Mouse (Mus musculus): ENCODE measurements around the gene Rhoa. TPM values are rescaled to one million over a fixed set of nuclear protein-coding genes. Genes with fewer than 3 reads are reported as not detected.
"Not testable (repeated sequence)": the region's sequence is repeated elsewhere in the genome, so short reads cannot be mapped to it uniquely, and the experiment has no call there.

The Rhoa gene
- 100 to 1,000 TPM; 272 TPM for total RNA-seq (2021)
- long read RNA-seq, experiment 1, transcript Rhoa-201 (6 exons, 2,197 nt) = major isoform, 117 of 143 reads
- long read RNA-seq, experiment 1, partial matches to known transcripts = 2 of 143 reads
- long read RNA-seq, experiment 1, other reads (novel, unspliced or antisense) = 19 of 143 reads
- long read RNA-seq, experiment 2, transcript Rhoa-201 (6 exons, 2,197 nt) = major isoform, 147 of 171 reads
- long read RNA-seq, experiment 2, partial matches to known transcripts = 4 of 171 reads
- long read RNA-seq, experiment 2, other reads (novel, unspliced or antisense) = 19 of 171 reads

DNA sequence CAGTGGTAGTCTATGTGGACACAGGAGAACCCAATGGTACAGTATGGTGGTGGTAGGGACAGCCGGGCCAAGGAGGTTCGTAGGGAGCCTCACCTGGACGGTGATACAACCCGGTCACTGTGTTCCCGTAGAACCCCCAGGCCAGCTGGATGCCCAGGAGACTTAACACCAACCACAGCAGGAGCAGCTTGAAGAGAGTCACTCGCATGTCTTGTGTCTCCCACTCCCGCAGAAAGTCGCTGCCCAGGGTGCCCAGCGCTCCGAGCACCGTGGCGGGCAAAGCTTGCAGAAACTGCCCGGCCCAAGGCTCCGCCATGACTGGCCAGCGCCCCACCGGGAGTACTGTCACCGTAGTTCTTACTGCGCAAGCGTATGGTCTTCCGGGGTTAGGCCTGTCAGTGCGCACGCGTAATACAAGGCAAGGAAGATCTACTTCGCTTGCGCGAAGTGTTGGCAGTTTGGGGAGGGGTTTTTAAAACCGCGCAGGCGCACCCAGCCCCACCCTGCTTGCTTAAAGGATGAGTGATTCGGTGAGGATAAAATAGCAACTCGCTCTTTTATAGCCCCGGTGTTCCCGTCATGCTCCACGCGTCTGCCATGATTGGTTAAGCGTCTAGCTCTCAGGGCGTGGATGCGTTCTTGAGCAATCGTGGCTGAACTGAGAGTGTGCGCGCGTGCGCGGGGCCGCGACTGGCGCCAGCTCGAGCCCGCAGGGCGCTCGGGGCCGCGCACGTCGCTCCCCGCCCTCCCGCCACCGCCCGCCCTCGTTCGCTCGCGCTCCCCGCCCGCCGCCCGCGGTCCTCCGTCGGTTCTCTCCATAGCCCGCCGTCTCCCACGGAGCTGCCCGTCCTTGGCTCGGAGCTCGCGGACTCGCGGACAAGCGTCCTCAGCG lies at the start of gene Rhoa, which contains the start of gene Tcta:
Rhoa (plus strand) TSS at position 501 of the 892 bp plus-strand sequence.
Tcta (minus strand) TSS at position 532 of the 892 bp plus-strand sequence.
- peak; percentile 91 to 96 for DNase-seq (ENCODE audit: low spot score in 2 of 2)

DNA sequence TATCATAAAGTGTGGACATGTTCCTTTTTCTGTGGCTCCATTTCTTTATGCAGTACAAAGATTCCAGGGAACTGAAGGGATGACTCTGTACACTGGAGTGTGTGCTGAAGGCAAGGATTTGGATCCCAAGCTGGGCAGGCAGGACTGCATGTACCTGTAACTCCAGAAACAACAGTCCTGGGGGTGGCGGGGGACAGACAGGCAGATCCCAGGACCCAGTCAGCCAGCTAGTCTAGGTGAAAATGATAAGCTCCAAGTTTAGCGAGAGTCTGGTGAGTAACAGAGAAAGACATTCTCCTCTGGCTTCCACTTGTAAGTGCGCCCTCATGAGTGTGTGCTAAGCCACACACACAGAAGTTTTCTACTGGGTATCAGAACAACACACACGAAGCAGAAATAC lies 45.4 kb upstream of the Rhoa start:
- no peak for DNase-seq (ENCODE audit: low spot score in 2 of 2)

DNA sequence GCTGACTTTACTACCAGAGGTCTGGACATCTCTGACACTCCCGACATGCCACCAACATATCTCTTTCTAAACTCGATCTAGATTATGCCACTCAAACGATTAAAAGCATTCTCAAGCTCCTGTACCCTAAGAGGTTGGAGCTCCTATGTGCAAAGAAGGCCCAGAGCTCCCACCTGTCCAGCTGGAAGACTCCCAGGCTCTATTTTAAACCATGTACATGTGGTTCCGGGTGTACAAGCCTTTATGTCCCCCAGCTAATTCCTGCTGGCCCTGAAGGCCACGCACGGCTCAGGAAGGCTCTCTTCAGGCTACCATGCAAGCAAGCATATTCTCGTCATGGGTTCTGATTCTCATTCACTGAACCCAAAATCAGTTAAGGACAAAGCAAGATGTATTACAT lies 44.1 kb upstream of the Rhoa start:
- no peak for DNase-seq (ENCODE audit: low spot score in 2 of 2)

DNA sequence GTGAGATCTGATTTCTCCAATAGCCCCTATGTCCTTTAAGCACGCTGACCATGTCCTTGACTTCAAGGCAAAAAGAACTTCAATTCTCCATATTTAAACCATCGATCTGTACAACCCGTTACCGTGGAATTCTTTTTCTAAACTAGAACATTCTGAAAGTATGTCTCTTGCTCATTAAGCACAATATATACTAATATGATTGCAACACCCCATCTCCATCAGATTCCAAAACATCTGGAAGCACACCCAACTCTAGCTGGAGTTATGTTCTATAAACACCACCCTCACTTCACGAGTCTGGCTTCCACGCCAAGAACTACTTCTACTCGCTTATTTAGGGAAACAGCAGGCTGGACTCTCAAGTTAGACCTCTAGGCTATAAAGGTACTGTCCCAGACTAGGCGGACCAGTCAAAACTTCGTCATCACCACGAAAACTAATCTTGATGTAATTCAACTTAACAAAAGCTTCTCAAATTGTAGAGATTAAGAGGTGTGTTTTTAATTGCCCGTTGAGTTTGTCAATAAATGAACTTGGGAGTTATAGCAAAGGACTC lies 43.4 kb upstream of the Rhoa start:
- peak in 1 of 2 experiments; percentile 17 for DNase-seq (ENCODE audit: low spot score in 2 of 2)

DNA sequence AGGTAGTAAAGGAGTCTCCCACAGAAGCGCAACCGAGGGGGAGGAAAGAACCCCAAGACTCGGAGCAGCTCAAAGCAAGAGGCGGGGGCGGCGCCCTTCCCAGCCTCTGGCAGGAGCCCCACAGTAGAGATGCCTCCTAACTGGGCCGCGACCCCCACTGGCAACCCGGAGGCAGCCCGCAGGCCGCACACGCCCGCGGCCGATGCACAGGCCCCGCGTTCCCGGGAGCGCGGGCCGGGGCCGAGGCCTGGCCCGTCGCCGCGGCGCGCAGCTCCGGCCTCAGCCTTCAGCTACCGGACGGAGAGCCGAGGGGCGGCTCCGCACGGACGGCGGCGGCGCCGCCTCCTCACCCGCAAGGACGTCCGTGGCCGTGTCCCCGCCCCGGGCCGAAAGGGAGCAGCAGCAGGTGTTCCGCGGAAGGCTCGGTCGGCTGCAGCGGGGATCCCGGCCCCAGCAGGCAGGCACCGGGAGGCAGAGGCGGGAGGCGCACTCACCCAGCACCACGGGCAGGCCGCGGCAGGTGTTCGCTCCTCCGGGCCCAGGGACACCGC lies 42.7 kb upstream of the Rhoa start:
- DNase-seq (ENCODE audit: low spot score in 2 of 2) = peak in 1 of 2 experiments; percentile 50

DNA sequence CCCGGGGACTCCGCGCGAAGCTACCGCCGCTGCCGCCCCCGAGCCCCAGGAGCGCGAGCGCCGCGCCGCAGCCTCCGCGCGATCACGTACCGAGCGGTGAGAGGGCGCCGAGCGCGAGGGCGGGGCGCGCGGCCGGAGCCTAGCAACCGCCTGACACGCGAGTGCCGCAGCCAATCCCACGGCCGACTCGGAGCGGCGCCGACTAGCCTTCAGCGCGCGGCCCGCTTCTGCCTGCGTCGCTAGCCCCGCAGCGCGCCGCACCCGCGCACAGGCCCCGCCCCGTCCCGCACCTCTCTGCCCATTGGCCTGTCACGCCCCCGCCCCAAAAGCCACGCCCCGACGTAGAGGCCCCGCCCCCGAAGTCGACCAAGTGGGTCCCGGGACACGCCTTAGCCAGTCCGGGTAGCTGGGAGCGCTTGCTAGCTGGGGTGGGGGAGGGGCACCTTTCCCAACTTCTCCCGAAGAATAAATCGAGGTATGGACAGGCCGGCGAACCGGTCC lies 42.2 kb upstream of the Rhoa start, which contains the start of gene Dag1:
Dag1 (minus strand) TSS at position 269 of the 501 bp plus-strand sequence.
- DNase-seq (ENCODE audit: low spot score in 2 of 2) = peak; percentile 100

DNA sequence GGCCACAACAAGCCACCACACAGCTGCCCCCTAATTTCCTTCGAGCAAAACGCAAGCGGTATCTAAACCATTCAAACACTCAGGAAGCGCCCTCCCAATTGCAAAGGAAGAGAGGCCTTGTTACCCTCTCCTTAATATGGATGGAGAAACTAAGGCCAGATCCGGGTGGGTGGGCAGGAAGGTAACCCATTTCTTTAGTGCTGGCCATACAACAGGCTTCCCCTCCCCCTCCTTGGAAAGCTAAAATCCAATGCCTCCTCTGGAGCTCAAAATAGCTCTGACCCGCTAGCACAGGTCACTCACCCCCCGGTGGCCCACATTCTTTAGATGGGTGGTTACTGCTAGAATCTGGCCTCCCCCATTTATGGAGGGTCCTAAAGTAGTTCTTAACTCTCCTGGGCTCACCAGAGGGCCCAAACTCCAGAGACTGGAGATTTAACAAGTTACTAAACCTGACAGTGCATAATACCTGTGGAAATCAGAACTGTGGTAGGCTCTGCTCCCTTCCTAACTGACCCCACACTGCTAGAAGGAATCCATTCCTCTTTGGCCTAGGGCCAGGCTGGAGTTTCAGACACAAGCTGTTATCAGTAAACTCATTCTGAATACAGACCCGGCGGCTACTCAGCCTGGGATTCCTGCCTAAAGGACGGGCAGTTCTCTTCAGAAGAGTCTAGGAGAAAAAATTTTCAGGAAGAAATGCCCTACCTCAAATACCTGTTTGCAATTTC lies 41.6 kb upstream of the Rhoa start:
- peak in 1 of 2 experiments; percentile 46 for DNase-seq (ENCODE audit: low spot score in 2 of 2)

DNA sequence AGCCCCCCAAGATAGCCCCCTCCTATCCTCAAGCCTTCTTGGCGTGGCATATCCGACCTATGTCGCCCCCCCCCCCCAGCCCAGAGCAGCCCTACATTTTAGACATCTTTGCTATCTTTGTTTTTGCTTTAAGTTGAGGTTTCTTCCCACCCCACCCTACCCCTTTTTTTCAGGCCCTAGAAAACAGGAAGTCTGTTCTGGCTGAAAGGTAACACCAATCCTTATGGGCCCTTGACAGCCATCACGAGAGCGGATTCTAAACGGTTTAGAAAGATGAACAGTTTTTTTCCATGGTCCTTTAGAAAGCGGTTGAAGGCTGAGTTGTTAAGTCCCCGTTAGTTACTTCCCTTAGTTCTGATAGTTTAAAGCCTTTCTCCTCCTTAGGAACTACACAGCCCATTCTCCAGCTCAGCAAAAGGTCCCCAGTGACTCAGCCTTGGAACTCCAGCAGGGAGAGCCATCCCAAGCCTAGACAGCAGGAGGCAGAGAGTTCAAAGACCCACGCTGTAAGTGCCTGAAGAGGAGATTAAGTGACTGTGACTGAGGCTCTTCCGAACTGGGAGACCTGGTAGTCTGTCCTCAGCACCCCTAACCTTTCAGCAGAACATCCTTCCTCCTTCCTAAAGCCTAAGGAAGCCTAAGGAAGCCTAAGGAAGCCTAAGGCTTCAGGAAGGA lies 39.5 kb upstream of the Rhoa start:
- no peak for DNase-seq (ENCODE audit: low spot score in 2 of 2)

DNA sequence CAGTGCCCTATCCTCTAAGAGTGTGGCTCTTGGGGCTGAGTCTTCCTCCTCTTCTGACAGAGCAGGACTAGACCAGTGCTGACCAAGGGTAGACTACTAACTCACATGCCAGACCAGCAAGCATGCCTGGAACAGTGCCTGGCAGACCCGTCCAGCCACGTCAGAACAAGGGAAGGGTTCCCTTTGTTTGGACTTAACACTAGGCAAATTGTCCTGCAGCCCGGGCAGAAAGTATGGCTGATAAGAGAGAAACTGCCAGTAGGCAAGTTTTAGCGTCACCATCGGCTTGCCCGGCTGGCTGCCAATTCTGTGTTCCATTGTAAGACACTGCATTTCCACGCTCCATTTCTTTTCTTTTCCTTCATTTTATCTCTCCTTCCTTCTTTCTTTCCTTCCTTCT lies 38.2 kb upstream of the Rhoa start:
- peak in 1 of 2 experiments; percentile 31 for DNase-seq (ENCODE audit: low spot score in 2 of 2)

DNA sequence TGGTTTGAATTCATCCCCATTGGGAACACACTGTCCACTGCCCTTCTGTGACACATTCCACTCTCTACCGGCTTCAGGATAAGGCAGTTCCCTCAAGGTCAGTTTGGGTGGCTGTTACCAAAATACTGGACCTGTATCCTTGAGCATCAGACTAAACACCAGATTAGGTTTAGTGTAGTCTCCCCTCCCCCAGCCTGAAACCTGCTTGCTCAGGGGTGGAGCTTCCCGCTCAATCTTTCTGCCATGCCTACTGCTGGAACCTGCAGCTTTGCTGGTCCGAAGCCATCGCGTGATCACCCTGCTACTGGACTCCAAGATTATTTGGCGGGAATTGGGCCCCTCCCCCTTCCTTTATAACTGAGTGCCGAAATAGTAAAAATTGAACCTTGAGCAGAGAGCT lies 37.2 kb upstream of the Rhoa start:
- DNase-seq (ENCODE audit: low spot score in 2 of 2) = not testable (repeated sequence)

DNA sequence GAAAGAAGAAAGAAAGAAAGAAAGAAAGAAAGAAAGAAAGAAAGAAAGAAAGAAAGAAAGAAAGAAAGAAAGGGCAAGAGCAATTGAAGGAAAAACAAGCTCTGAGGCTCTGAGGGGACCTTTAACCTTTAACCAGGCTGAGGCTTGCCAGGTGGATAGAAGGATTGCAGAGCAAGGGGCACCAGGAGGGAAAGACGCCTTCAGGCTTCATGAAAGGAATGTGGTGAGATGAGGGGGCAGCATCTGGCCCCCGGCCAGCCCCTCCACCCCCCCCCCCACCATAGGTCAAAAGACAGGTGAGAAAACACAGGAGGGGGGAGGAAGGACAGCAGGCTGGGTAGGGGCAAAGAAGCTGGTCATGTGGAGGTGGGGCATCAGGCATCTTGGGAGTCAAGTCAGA lies 34.0 kb upstream of the Rhoa start:
- DNase-seq (ENCODE audit: low spot score in 2 of 2) = no peak

DNA sequence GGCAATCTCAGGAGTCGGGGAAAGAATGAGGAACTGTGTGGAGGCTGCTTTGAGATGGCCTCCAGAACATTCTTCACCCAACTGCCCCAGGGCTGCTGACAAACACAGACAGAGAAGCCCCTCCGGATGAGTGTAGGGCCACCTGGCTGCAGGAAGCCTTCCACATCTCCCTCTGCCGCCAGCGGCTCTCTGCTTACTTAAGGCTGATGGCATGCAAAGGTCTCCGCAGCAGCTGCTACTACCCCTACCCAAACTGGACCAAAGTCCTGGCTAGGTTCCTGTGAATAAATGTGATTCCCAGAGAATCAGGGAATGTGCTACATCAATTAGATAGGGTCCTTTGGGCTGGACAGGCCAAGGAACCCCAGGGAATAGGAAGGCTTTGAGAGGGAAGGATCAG lies 33.2 kb upstream of the Rhoa start:
- peak in 1 of 2 experiments; percentile 30 for DNase-seq (ENCODE audit: low spot score in 2 of 2)

DNA sequence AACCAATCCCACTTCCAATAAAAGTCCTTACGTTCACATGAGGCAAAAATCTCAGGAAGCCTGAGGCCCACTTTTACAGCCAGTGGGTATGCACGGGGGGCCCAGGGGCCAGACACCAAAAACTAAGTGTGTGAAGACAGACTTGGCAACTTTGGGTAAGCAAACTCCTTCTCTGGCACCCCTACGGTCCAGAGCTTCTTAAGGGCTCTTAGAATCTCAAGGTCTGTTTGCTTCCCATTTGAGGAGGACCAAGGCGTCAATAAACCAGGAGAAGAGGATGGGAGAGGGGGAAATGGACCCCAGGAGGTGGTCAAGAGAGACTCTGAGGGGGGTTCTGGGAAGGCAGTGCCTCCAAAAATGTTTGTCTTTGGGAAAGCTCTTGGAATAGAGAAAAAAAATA lies 32.4 kb upstream of the Rhoa start:
- DNase-seq (ENCODE audit: low spot score in 2 of 2) = no peak

DNA sequence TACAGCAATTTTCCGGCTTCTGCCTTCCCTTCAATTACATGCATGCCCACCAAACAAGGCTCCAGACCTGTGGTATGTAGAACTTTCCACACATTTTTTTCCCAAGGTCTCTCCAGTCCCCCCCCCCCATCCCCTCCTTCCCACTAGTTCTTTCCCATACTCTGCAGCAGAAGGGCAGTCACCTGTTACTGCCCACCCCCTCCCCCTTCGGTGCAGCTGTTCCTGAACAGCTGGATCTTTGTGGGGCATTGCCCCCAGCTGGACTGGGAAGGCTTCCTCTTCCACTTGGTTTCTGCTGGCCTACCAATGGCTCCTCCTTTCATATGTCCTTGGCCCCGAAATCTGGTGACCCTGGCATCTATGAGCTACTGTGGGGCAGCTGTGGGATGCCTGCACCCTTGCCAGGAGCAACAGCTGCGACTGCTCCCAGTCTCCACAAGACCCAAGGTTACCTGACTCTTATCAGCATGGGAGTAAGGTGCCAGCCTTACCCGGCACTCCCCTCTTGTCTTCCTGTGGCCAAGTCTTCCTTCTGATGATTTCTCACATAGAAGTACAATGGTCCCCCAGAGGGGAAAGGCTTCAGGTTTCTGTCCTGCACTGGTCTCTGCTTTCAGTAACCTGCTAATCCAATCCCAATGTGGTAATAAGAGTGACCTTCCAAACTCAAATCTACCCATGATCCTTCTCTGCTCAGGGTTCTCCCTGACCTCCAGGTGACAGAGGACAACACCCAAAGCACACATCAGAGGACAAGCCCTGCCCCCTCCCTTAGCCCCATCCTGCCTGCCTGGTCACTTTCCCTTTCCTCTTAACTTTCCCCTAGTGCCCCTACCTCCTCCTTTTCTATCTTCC lies 31.2 kb upstream of the Rhoa start:
- DNase-seq (ENCODE audit: low spot score in 2 of 2) = peak in 1 of 2 experiments; percentile 57

DNA sequence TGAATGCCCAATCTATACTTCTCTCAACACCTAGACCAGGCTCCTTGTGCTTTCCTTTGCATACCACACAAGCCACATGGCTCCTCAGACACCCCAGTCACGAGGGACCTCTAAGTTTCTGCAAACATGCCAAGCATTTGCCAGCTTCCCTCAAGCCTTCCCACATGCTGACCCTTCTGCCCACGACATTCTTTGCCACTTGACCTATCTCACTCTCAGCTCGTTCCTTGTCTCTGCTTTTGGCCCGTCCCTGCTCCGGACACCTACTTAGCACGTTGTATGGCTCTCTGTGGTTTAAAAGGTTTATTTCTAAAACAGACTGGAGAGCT lies 30.6 kb upstream of the Rhoa start:
- DNase-seq (ENCODE audit: low spot score in 2 of 2) = no peak

DNA sequence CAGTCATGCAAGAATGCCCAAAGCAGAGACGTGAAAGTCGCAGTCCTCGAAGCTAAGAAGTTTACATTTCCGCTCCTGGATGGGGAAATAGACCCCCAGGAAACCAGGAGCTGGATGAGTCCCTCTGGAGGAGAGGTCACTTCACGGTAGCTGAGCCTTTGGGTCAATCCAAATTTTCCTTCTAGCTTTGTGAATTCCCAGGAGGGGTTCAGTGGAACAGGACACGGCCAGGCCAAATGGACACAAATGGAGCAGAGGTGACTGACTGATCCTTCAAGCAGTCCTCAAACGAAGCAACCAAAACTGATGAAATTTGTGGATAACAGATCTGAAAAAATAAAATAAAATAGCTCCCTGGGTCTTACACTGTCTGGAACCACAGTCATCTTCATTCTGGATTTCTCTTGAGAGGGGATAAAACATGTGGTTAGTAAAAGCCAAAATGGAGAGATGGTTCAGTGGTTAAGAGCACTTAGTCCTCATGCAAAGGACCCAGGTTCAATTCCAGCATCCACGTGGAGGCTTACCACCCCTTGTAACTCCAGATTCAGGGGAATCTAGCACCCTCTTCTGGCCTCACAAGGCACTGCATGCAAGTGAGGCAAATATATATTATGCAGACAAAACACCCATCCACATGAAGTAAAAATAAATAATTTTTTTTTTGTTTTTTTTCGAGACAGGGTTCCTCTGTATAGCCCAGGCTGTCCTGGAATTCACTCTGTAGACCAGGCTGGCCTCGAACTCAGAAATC lies 27.1 kb upstream of the Rhoa start:
- DNase-seq (ENCODE audit: low spot score in 2 of 2) = no peak

DNA sequence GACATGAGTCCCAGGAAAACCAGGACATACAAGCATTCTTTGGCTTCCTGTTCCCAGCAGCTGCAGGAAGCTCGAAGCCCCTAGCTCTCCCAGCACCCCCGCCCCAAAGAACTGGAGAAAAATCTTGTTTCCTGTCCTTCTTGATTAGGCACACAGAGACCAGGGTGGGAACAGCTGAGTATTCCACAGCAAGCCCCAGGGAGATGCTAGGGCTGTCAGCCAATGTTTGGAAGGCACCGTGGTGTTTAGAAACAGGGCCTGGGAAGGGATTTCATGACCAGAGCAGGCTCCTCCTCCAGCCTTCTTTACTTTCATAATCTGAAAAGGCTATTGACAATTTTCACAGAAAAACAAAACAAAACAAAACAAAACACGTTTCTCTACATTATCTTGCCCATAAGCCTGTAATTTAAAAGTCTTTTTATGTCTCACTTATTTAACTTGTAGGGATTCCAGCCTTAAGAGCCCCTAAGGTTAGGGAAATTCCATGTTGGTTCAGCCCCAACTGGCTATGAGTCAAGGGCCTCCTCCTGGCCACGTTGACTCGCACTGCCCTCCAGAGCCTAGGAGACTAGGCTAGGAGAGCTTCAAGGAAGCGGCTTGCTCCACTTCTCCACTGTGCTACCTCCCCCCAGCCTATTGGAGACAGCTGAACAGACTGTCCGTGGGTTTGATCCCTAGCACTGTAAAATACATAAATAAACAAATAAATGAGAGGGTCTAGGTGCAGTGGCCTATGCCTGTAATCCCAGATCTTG lies 25.7 kb upstream of the Rhoa start:
- peak; percentile 70 to 90 for DNase-seq (ENCODE audit: low spot score in 2 of 2)

DNA sequence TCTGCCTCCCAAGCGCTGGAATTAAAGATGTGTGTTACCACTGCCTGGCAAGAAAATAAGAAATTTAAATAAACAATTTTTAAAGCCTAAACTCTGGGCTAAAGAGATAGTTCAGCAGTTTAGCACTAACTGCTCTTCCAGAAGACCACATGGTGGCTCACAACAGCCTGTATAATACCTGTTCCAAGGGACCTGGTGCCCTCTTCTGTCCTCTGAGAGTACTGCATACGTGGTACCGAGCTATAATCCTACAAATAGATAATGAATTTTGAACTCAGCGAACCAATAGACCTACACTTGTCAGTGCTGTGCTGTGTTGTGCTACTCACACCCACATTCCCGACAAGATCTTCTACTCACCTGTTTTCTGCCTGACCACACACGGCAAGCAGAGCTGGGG lies 21.5 kb upstream of the Rhoa start:
- DNase-seq (ENCODE audit: low spot score in 2 of 2) = peak in 1 of 2 experiments; percentile 72
